Mouse (Mus musculus) hindbrain, embryonic 14.5 days (tissue): ENCODE results near the gene Ncoa3. TPM values are rescaled to one million over a fixed set of nuclear protein-coding genes. Genes with fewer than 3 reads are reported as not detected.

Source experiments
- ATAC-seq: fragments of 200-750 bp; cut with Nextera tagmentation; 2 replicates; pipeline ENCODE4 v1.8.0; 2017; ENCODE audit warnings: moderate number of reproducible peaks, mild to moderate bottlenecking, moderate TSS enrichment, moderate library complexity; ENCODE audit not compliant: low FRiP score
- DNase-seq: peaks from one replicate; pipeline ENCODE4 v3.0.0-alpha.2; 2015; ENCODE audit warnings: low spot score
- H3K27ac ChIP-seq: fragments of 300-500 bp; sonication (generic); 2 replicates; pipeline ENCODE4 v1.5.1; 2014; ENCODE audit warnings: mild to moderate bottlenecking, moderate library complexity
- H3K27me3 ChIP-seq: fragments of 300-500 bp; sonication (generic); 2 replicates; pipeline ENCODE4 v1.6.1; 2014; ENCODE audit warnings: mild to moderate bottlenecking, low read length, mixed read lengths; ENCODE audit not compliant: control insufficient read depth, insufficient read depth
- H3K36me3 ChIP-seq: fragments of 300-500 bp; sonication (generic); replicated peaks from 2 replicates; pipeline ENCODE4 v1.6.1; 2014; ENCODE audit not compliant: control insufficient read depth, insufficient read depth
- H3K4me1 ChIP-seq: fragments of 300-500 bp; sonication (generic); replicated peaks from 2 replicates; pipeline ENCODE4 v1.6.1; 2014; ENCODE audit warnings: antibody characterized with exemption, low read length, mixed read lengths; ENCODE audit not compliant: control insufficient read depth, insufficient read depth
- H3K4me2 ChIP-seq: fragments of 300-500 bp; sonication (generic); replicated peaks from 2 replicates; pipeline ENCODE4 v1.6.1; 2014; ENCODE audit warnings: mild to moderate bottlenecking, moderate library complexity
- H3K4me3 ChIP-seq: fragments of 300-500 bp; sonication (generic); replicated peaks from 2 replicates; pipeline ENCODE4 v1.5.1; 2014; ENCODE audit warnings: mild to moderate bottlenecking, low read length
- H3K9ac ChIP-seq: fragments of 300-500 bp; sonication (generic); 2 replicates; pipeline ENCODE4 v1.6.1; 2014
- H3K9me3 ChIP-seq: fragments of 300-500 bp; sonication (generic); 2 replicates; pipeline ENCODE4 v1.6.1; 2016; ENCODE audit warnings: low read length; ENCODE audit not compliant: control insufficient read depth
- WGBS: fragments of 180-500 bp; shearing (Covaris S2); extraction: QIAGEN DNeasy Blood & Tissue Kit; methylation state at CpG from one replicate; pipeline ENCODE4 v1.1.7; 2014; 5-methylcytosine and 5-hydroxymethylcytosine counted together
- polyA plus RNA-seq: library from polyadenylated mRNA; unstranded; fragments of >200 nt; fragmentation: Nextera tagmentation; extraction: Ambion mirVana; gene quantifications from 2 replicates; pipeline ENCODE4 v1.2.1, GENCODE M21; 2014

Gene Ncoa3
- polyA plus RNA-seq, 1 experiment from 2014 or later = 15.5 TPM

DNA sequence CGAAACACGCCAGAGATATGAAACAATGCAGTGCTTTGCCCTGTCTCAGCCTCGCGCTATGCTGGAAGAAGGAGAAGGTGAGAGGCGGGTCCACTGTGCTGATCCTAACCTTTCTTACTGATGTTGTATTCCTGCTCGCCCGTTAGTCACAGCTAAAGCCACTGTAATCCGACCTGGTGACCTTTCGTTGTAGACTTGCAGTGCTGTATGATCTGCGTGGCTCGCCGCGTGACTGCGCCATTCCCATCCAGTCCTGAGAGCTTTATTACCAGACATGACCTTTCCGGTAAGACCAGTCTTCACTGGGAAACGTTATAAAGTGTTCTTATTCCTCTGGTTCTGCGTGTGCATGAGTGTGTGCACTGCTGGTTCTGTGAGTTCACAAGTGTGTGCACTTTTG lies 59.0 kb downstream of the Ncoa3 start:
- Histone ChIP-seq H3K36me3 (peaks cover 85% of the 10 kb centered on the region), H3K27ac (no peak overlapping the region), H3K4me3 (no peak overlapping the region), H3K9ac (no peak overlapping the region), H3K27me3 (no peaks in the 10 kb centered on the region), H3K4me2 (no peak overlapping the region), H3K4me1 (no peaks in the 10 kb centered on the region), H3K9me3 (no peaks in the 10 kb centered on the region)
- DNase-seq (no peak), ATAC-seq (no peak)
- WGBS = 91% methylated on average over 17 of the region's 17 CpGs

DNA sequence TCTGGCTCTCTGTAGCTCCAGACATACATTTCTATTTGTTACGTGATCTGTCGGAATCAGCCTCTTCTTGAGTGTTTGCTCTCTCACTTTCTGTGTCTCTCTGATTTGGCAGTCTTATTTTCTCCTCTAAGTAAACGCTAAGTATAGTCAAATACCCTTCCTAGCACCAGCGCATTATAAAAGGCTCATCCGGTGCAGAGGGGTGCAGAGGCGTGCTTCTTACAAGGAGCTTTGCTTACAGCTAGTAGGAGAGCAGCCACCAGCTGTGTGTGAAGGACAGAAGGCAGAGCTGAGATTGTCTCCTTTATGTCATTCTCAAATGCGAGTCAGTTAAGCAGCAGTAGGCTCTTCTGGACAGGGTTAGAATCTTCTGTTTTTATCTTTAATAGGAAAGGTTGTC lies 59.5 kb downstream of the Ncoa3 start:
- Histone ChIP-seq H3K9ac (no peak overlapping the region), H3K36me3 (peaks cover 89% of the 10 kb centered on the region)

DNA sequence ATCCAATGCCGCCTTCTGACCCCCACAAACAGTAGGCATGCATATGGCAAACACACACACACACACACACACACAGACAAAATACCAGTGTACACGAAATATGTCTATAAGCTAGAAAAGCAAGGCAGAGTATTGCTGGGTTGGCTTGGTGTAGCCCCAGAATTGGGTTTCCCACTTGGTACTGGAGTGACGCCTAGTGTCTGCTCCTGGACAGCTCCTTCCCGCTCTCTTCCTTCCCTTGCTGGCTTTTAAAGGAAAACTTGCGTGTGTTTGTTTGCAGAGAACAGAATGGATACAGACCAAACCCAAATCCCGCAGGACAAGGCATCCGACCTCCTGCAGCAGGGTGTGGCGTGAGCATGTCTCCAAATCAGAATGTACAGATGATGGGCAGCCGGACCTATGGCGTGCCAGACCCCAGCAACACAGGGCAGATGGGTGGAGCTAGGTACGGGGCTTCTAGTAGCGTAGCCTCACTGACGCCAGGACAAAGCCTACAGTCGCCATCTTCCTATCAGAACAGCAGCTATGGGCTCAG lies 61.6 kb downstream of the Ncoa3 start:
- no peak overlapping the region for H3K4me2 ChIP-seq
- no peak for ATAC-seq
- DNase-seq = no peak
- no peak overlapping the region for H3K9ac ChIP-seq
- no peak overlapping the region for H3K4me3 ChIP-seq
- no peaks in the 10 kb centered on the region for H3K27me3 ChIP-seq
- no peak overlapping the region for H3K27ac ChIP-seq
- no peaks in the 10 kb centered on the region for H3K4me1 ChIP-seq
- peaks cover 94% of the 10 kb centered on the region for H3K36me3 ChIP-seq
- WGBS = 93% methylated on average over 14 of the region's 14 CpGs
- no peaks in the 10 kb centered on the region for H3K9me3 ChIP-seq

More for the DNA sequence above, 59.5 kb downstream of the Ncoa3 start:
- ATAC-seq (no peak), DNase-seq (no peak)
- Histone ChIP-seq H3K4me1 (no peaks in the 10 kb centered on the region), H3K27ac (no peak overlapping the region), H3K9me3 (no peaks in the 10 kb centered on the region), H3K4me2 (no peak overlapping the region), H3K27me3 (no peaks in the 10 kb centered on the region), H3K4me3 (no peak overlapping the region)
- WGBS = 91% methylated on average over 7 of the region's 7 CpGs

DNA sequence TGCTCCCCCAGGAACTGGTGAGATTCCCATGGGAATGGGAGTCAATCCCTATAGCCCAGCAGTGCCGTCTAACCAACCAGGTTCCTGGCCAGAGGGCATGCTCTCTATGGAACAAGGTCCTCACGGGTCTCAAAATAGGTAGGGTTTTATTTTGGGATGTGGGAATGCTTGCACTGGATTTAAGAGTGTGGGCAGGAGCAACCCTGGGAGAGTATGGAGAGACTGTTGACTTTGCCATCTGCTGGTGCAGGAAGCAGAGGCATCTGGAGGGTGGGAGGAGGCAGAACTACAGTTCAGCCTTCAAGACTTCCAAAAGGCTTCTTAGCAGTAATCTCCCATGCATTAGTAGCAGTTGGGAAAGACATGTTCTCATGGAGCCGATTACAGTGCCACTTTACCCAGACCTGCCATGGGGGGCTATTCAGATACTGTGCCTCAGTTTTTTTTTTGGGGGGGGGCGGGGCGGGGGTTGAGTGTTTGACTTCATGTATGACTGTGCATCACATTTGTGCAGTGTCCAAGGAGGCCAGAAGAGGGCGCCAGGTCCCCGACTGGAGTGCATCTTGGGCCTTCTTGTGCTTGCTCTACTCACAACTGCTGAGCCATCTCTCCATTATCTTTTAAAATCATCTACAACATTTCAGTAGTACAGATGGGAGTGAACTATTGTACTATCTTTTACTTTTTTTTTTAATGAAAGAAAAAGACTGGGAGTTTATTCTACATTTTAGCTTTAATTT lies 67.4 kb downstream of the Ncoa3 start:
- ATAC-seq (no peak), DNase-seq (no peak)
- peaks cover 92% of the 10 kb centered on the region for H3K36me3 ChIP-seq

DNA sequence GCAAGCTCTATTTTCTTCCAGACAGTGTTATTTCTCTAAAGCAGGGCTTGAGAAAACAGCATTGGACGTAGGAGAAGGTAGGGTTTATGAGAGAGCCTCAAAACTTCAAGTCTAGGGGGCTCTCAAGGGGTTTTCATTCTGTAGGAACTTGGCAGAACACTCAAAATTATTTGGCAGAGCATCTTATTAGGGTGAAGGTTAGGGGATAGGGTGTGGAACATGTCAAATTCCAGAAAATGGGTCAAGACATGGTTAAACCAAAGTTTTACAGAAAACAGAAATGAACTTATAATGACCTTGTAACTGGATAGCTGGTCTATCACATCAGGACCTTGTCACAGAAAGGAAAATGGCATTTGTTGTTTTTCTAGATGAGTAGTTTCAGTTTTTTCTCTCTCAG lies 69.6 kb downstream of the Ncoa3 start:
- WGBS = 86% methylated on average over 1 of the region's 1 CpGs

More for the DNA sequence above, 67.4 kb downstream of the Ncoa3 start:
- no peak overlapping the region for H3K27ac ChIP-seq
- H3K4me3 ChIP-seq = no peak overlapping the region
- no peak overlapping the region for H3K4me2 ChIP-seq
- H3K9ac ChIP-seq = no peak overlapping the region
- no peaks in the 10 kb centered on the region for H3K27me3 ChIP-seq
- 82% methylated on average over 7 of the region's 7 CpGs for WGBS
- no peaks in the 10 kb centered on the region for H3K4me1 ChIP-seq
- no peaks in the 10 kb centered on the region for H3K9me3 ChIP-seq

DNA sequence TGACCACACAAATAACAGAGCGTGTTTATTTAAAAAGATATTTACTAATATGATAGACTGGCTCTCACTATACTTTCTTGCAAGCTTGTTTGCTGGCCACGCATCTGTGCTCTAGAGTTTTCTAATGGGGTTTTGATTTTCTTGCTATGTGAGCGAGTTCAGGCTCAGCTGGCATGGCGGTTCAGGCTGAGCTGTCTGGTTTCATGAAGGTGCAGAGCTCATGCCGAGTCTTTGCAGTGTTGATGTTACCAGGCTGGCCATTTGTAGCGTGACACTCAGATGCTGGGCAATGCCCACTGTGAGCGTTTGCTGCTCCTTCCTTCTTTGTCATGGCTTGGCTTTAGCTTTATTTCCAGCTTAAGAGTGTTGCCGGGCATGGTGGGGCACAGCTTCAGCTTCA lies 70.0 kb downstream of the Ncoa3 start:
- H3K36me3 ChIP-seq = peaks cover 92% of the 10 kb centered on the region
- 90% methylated on average over 8 of the region's 8 CpGs for WGBS

More for the DNA sequence above, 69.6 kb downstream of the Ncoa3 start:
- H3K27me3 ChIP-seq = no peaks in the 10 kb centered on the region
- peaks cover 91% of the 10 kb centered on the region for H3K36me3 ChIP-seq
- ATAC-seq (no peak), DNase-seq (no peak)
- H3K9me3 ChIP-seq = no peaks in the 10 kb centered on the region
- H3K4me2 ChIP-seq = no peak overlapping the region
- no peak overlapping the region for H3K9ac ChIP-seq
- no peak overlapping the region for H3K27ac ChIP-seq
- H3K4me1 ChIP-seq = no peaks in the 10 kb centered on the region
- no peak overlapping the region for H3K4me3 ChIP-seq

DNA sequence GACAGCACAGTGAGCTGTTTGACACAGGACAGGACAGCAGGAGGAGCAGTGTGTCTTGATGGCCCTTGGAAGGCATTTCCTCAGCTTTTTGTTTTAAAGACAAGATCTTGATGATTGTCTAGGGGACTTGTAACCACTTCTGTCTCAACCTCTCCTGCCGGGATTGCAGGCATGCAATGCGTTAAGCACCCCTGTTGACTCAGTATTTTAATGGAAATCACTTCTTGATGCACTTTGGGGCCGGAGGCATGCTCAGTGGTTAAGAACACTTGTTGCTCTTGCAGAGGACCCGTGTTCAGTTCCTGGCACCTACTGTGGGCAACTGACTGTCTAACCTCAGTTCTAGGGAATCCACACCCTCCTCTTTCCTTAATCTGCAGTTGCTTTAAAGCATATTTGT lies 74.0 kb downstream of the Ncoa3 start:
- no peak overlapping the region for H3K4me2 ChIP-seq
- ATAC-seq = no peak

More for the DNA sequence above, 70.0 kb downstream of the Ncoa3 start:
- H3K4me3 ChIP-seq = no peak overlapping the region
- H3K27ac ChIP-seq = no peak overlapping the region
- no peaks in the 10 kb centered on the region for H3K4me1 ChIP-seq
- H3K9ac ChIP-seq = no peak overlapping the region
- ATAC-seq (no peak), DNase-seq (no peak)
- no peaks in the 10 kb centered on the region for H3K9me3 ChIP-seq
- no peaks in the 10 kb centered on the region for H3K27me3 ChIP-seq
- no peak overlapping the region for H3K4me2 ChIP-seq

DNA sequence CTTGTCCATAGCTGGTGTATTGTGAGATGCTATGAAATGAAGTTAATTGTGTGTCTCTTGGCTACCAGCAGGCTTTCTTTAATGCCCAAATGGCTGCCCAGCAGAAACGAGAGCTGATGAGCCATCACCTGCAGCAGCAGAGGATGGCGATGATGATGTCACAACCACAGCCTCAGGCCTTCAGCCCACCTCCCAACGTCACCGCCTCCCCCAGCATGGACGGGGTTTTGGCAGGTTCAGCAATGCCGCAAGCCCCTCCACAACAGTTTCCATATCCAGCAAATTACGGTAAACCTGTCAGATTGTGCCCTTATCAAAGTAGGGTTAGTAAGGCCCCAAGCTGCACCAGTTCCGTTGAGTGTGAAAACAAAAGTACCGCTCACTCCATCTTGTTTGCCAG lies 75.8 kb downstream of the Ncoa3 start:
- no peaks in the 10 kb centered on the region for H3K27me3 ChIP-seq
- peaks cover 89% of the 10 kb centered on the region for H3K36me3 ChIP-seq
- DNase-seq = no peak
- no peak overlapping the region for H3K9ac ChIP-seq
- no peak overlapping the region for H3K4me2 ChIP-seq
- no peak overlapping the region for H3K27ac ChIP-seq
- WGBS = 89% methylated on average over 9 of the region's 9 CpGs
- H3K9me3 ChIP-seq = no peaks in the 10 kb centered on the region
- H3K4me3 ChIP-seq = no peak overlapping the region
- no peak for ATAC-seq
- H3K4me1 ChIP-seq = no peaks in the 10 kb centered on the region

More for the DNA sequence above, 74.0 kb downstream of the Ncoa3 start:
- 61% methylated on average over 4 of the region's 4 CpGs for WGBS
- Histone ChIP-seq H3K9me3 (no peaks in the 10 kb centered on the region), H3K4me3 (no peak overlapping the region), H3K27ac (no peak overlapping the region), H3K9ac (no peak overlapping the region), H3K27me3 (no peaks in the 10 kb centered on the region), H3K4me1 (no peaks in the 10 kb centered on the region), H3K36me3 (peaks cover 93% of the 10 kb centered on the region)
- no peak for DNase-seq

DNA sequence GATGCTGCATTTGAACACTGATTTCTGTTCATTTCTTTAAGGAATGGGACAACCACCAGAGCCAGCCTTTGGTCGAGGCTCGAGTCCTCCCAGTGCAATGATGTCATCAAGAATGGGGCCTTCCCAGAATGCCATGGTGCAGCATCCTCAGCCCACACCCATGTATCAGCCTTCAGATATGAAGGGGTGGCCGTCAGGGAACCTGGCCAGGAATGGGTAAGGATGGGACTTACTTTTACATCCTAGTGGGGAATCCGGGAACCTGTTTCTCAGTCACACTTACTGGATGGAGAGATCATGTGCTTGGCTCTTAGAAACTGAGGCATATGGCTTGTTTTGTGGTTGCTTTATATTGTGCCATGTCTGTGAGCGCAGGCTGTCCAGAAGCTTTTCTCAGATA lies 76.7 kb downstream of the Ncoa3 start:
- H3K9me3 ChIP-seq = no peaks in the 10 kb centered on the region
- no peak for DNase-seq
- ATAC-seq = no peak
- no peaks in the 10 kb centered on the region for H3K4me1 ChIP-seq
- peaks cover 84% of the 10 kb centered on the region for H3K36me3 ChIP-seq
- H3K9ac ChIP-seq = no peak overlapping the region
- WGBS = 92% methylated on average over 5 of the region's 5 CpGs
- no peak overlapping the region for H3K4me2 ChIP-seq
- H3K27me3 ChIP-seq = no peaks in the 10 kb centered on the region
- no peak overlapping the region for H3K4me3 ChIP-seq
- no peak overlapping the region for H3K27ac ChIP-seq
